Mouse (Mus musculus): ENCODE results near the gene Adora2a. TPM values are rescaled to one million over a fixed set of nuclear protein-coding genes. Genes with fewer than 3 reads are reported as not detected.
"Not testable (repeated sequence)": the region's sequence is repeated elsewhere in the genome, so short reads cannot be mapped to it uniquely, and the experiment has no call there.

Adora2a gene
- total RNA-seq, 2 experiments from 2014 or later = 0.96 to 1.6 TPM

- DNase-seq (ENCODE audit: low spot score) = not testable (repeated sequence)
Observed at GRCm38 (mm10) chr10:75344563-75344962, 27.9 kb downstream of the Adora2a start.

- DNase-seq (ENCODE audit: low spot score) = no peak
Observed at GRCm38 (mm10) chr10:75345265-75345664, 28.6 kb downstream of the Adora2a start.

GRCm38 (mm10) chr10:75350564-75350963, 33.9 kb downstream of the Adora2a start:
- DNase-seq (ENCODE audit: low spot score) = no peak

GRCm38 (mm10) chr10:75352541-75352940, 35.9 kb downstream of the Adora2a start:
- DNase-seq (ENCODE audit: low spot score) = no peak

GRCm38 (mm10) chr10:75353838-75354241, 37.2 kb downstream of the Adora2a start:
- DNase-seq (ENCODE audit: low spot score) = not testable (repeated sequence)

GRCm38 (mm10) chr10:75355341-75355740, 38.7 kb downstream of the Adora2a start:
- DNase-seq (ENCODE audit: low spot score) = no peak

- peak; percentile 8 for DNase-seq (ENCODE audit: low spot score)
Observed at GRCm38 (mm10) chr10:75364214-75364690, 47.6 kb downstream of the Adora2a start.

GRCm38 (mm10) chr10:75364796-75365195, 48.1 kb downstream of the Adora2a start:
- no peak for DNase-seq (ENCODE audit: low spot score)

GRCm38 (mm10) chr10:75365231-75365633, 48.6 kb downstream of the Adora2a start:
- DNase-seq (ENCODE audit: low spot score) = no peak

- peak; percentile 27 for DNase-seq (ENCODE audit: low spot score)
Observed at GRCm38 (mm10) chr10:75373655-75374351, 57.1 kb downstream of the Adora2a start.

- DNase-seq (ENCODE audit: low spot score) = no peak
Observed at GRCm38 (mm10) chr10:75378688-75379087, 62.0 kb downstream of the Adora2a start.

Other genes starting within 250 kb of the Adora2a start
- 10 to 100 TPM; 42.0 to 45.8 TPM for gene Specc1l, start 104.8 kb upstream of the Adora2a start, total RNA-seq (2021)
- gene Upb1, start 84.2 kb downstream of the Adora2a start, total RNA-seq (2021) = under 1 TPM in 1 of 2 experiments, not detected in 1; 0.17 TPM
- gene Snrpd3, start 200.7 kb downstream of the Adora2a start, total RNA-seq (2021) = 10 to 100 TPM; 76.2 to 80.2 TPM
- gene Gucd1, start 201.1 kb downstream of the Adora2a start, total RNA-seq (2021) = 10 to 100 TPM; 43.6 to 61.5 TPM
- under 1 TPM; 0.11 to 0.12 TPM for gene Lrrc75b, start 243.5 kb downstream of the Adora2a start, total RNA-seq (2021)
- under 1 TPM in 1 of 2 experiments, not detected in 1; 0.78 TPM for gene Ggt1, start 244.7 kb downstream of the Adora2a start, total RNA-seq (2021)